Mouse (Mus musculus): Measurements from ENCODE around the gene Wnt6. TPM values are rescaled to one million over a fixed set of nuclear protein-coding genes. Genes with fewer than 3 reads are reported as not detected.

Gene Wnt6
- total RNA-seq, 1 experiment from 2014 or later, result not detected

- no peak for ATAC-seq (replicated peaks in 1 of 2; ENCODE audit: insufficient read depth in 1 of 2, low FRiP score in 2 of 2, low TSS enrichment in 1 of 2, low read depth in 1 of 2, poor library complexity in 2 of 2, severe bottlenecking in 2 of 2)
Measured at GRCm38 (mm10) chr1:74770727-74771466, 795 bp upstream of the Wnt6 start.

- no peak for ATAC-seq (replicated peaks in 1 of 2; ENCODE audit: insufficient read depth in 1 of 2, low FRiP score in 2 of 2, low TSS enrichment in 1 of 2, low read depth in 1 of 2, poor library complexity in 2 of 2, severe bottlenecking in 2 of 2)
Measured at GRCm38 (mm10) chr1:74771467-74771844, 236 bp upstream of the Wnt6 start.

- ATAC-seq (replicated peaks in 1 of 2; ENCODE audit: insufficient read depth in 1 of 2, low FRiP score in 2 of 2, low TSS enrichment in 1 of 2, low read depth in 1 of 2, poor library complexity in 2 of 2, severe bottlenecking in 2 of 2), result no peak
Measured at GRCm38 (mm10) chr1:74771931-74772620, 384 bp downstream of the Wnt6 start.

GRCm38 (mm10) chr1:74773136-74773535 lies 1.4 kb downstream of the Wnt6 start:
- ATAC-seq (replicated peaks in 1 of 2; ENCODE audit: insufficient read depth in 1 of 2, low FRiP score in 2 of 2, low TSS enrichment in 1 of 2, low read depth in 1 of 2, poor library complexity in 2 of 2, severe bottlenecking in 2 of 2), result peak; percentile 88 to 94

- ATAC-seq (replicated peaks in 1 of 2; ENCODE audit: insufficient read depth in 1 of 2, low FRiP score in 2 of 2, low TSS enrichment in 1 of 2, low read depth in 1 of 2, poor library complexity in 2 of 2, severe bottlenecking in 2 of 2), result no peak
Measured at GRCm38 (mm10) chr1:74774062-74774461, 2.4 kb downstream of the Wnt6 start.

- ATAC-seq (replicated peaks in 1 of 2; ENCODE audit: insufficient read depth in 1 of 2, low FRiP score in 2 of 2, low TSS enrichment in 1 of 2, low read depth in 1 of 2, poor library complexity in 2 of 2, severe bottlenecking in 2 of 2), result 0 out of 4 replicates have a peak, but pooled peaks of 1 of the 2 experiments have one; percentile 32
Measured at GRCm38 (mm10) chr1:74775816-74776215, 4.1 kb downstream of the Wnt6 start.

- ATAC-seq (replicated peaks in 1 of 2; ENCODE audit: insufficient read depth in 1 of 2, low FRiP score in 2 of 2, low TSS enrichment in 1 of 2, low read depth in 1 of 2, poor library complexity in 2 of 2, severe bottlenecking in 2 of 2), result no peak
Measured at GRCm38 (mm10) chr1:74778934-74779486, 7.3 kb downstream of the Wnt6 start.

GRCm38 (mm10) chr1:74782045-74782444 lies 10.4 kb downstream of the Wnt6 start:
- ATAC-seq (replicated peaks in 1 of 2; ENCODE audit: insufficient read depth in 1 of 2, low FRiP score in 2 of 2, low TSS enrichment in 1 of 2, low read depth in 1 of 2, poor library complexity in 2 of 2, severe bottlenecking in 2 of 2), result peak; percentile 60 to 61

- no peak for ATAC-seq (replicated peaks in 1 of 2; ENCODE audit: insufficient read depth in 1 of 2, low FRiP score in 2 of 2, low TSS enrichment in 1 of 2, low read depth in 1 of 2, poor library complexity in 2 of 2, severe bottlenecking in 2 of 2)
Measured at GRCm38 (mm10) chr1:74783554-74783953, 11.9 kb downstream of the Wnt6 start.

- ATAC-seq (replicated peaks in 1 of 2; ENCODE audit: insufficient read depth in 1 of 2, low FRiP score in 2 of 2, low TSS enrichment in 1 of 2, low read depth in 1 of 2, poor library complexity in 2 of 2, severe bottlenecking in 2 of 2), result peak in 1 of 2 experiments; percentile 9; a peak in 1 of 4 replicates
Measured at GRCm38 (mm10) chr1:74784041-74784759, 12.5 kb downstream of the Wnt6 start.

- peak; percentile 63; a peak in 3 of 4 replicates for ATAC-seq (replicated peaks in 1 of 2; ENCODE audit: insufficient read depth in 1 of 2, low FRiP score in 2 of 2, low TSS enrichment in 1 of 2, low read depth in 1 of 2, poor library complexity in 2 of 2, severe bottlenecking in 2 of 2)
Measured at GRCm38 (mm10) chr1:74787846-74788245, 16.2 kb downstream of the Wnt6 start.

GRCm38 (mm10) chr1:74788603-74789176 lies 17.0 kb downstream of the Wnt6 start:
- ATAC-seq (replicated peaks in 1 of 2; ENCODE audit: insufficient read depth in 1 of 2, low FRiP score in 2 of 2, low TSS enrichment in 1 of 2, low read depth in 1 of 2, poor library complexity in 2 of 2, severe bottlenecking in 2 of 2), result peak; percentile 24 to 42; a peak in 2 of 4 replicates

GRCm38 (mm10) chr1:74790095-74790494 lies 18.4 kb downstream of the Wnt6 start:
- no peak for ATAC-seq (replicated peaks in 1 of 2; ENCODE audit: insufficient read depth in 1 of 2, low FRiP score in 2 of 2, low TSS enrichment in 1 of 2, low read depth in 1 of 2, poor library complexity in 2 of 2, severe bottlenecking in 2 of 2)

- no peak for ATAC-seq (replicated peaks in 1 of 2; ENCODE audit: insufficient read depth in 1 of 2, low FRiP score in 2 of 2, low TSS enrichment in 1 of 2, low read depth in 1 of 2, poor library complexity in 2 of 2, severe bottlenecking in 2 of 2)
Measured at GRCm38 (mm10) chr1:74791249-74791648, 19.6 kb downstream of the Wnt6 start, which contains the start of gene Wnt10a. TSS of gene Wnt10a (plus strand) at chr1:74791516.

GRCm38 (mm10) chr1:74792831-74793660 lies 21.4 kb downstream of the Wnt6 start:
- ATAC-seq (replicated peaks in 1 of 2; ENCODE audit: insufficient read depth in 1 of 2, low FRiP score in 2 of 2, low TSS enrichment in 1 of 2, low read depth in 1 of 2, poor library complexity in 2 of 2, severe bottlenecking in 2 of 2), result no peak

GRCm38 (mm10) chr1:74794487-74795144 lies 22.9 kb downstream of the Wnt6 start:
- peak; percentile 44; a peak in 3 of 4 replicates for ATAC-seq (replicated peaks in 1 of 2; ENCODE audit: insufficient read depth in 1 of 2, low FRiP score in 2 of 2, low TSS enrichment in 1 of 2, low read depth in 1 of 2, poor library complexity in 2 of 2, severe bottlenecking in 2 of 2)

All from hematopoietic stem cell, adult 5-6 weeks (primary cell).